Mouse (Mus musculus) hindbrain, embryonic 12.5 days (tissue): ENCODE measurements around the gene 9130213A22Rik. TPM values are rescaled to one million over a fixed set of nuclear protein-coding genes. Genes with fewer than 3 reads are reported as not detected.

Experiments
- ATAC-seq: fragments of 200-750 bp; cut with Nextera tagmentation; 2 replicates; pipeline ENCODE4 v1.8.0; 2017; ENCODE audit warnings: moderate TSS enrichment; ENCODE audit not compliant: low FRiP score
- H3K27ac ChIP-seq: fragments of 300-500 bp; sonication (generic); 2 replicates; pipeline ENCODE4 v1.5.1; 2016; ENCODE audit warnings: mild to moderate bottlenecking
- H3K27me3 ChIP-seq: fragments of 300-500 bp; sonication (generic); 2 replicates; pipeline ENCODE4 v1.6.1; 2016; ENCODE audit warnings: mild to moderate bottlenecking
- H3K36me3 ChIP-seq: fragments of 300-500 bp; sonication (generic); 2 replicates; pipeline ENCODE4 v1.6.1; 2016; ENCODE audit warnings: mild to moderate bottlenecking
- H3K4me1 ChIP-seq: fragments of 300-500 bp; sonication (generic); 2 replicates; pipeline ENCODE4 v1.6.1; 2016
- H3K4me2 ChIP-seq: fragments of 300-500 bp; sonication (generic); replicated peaks from 2 replicates; pipeline ENCODE4 v1.6.1; 2016; ENCODE audit warnings: mild to moderate bottlenecking
- H3K4me3 ChIP-seq: fragments of 300-500 bp; sonication (generic); 2 replicates; pipeline ENCODE4 v1.5.1; 2016; ENCODE audit warnings: mild to moderate bottlenecking
- H3K9ac ChIP-seq: fragments of 300-500 bp; sonication (generic); 2 replicates; pipeline ENCODE4 v1.6.1; 2016; ENCODE audit warnings: mild to moderate bottlenecking, moderate library complexity
- H3K9me3 ChIP-seq: fragments of 300-500 bp; sonication (generic); replicated peaks from 2 replicates; pipeline ENCODE4 v1.6.1; 2016; ENCODE audit warnings: mild to moderate bottlenecking
- WGBS: fragments of 180-500 bp; shearing (Covaris S2); methylation state at CpG from one replicate; pipeline ENCODE4 v1.1.7; 2016; 5-methylcytosine and 5-hydroxymethylcytosine counted together
- polyA plus RNA-seq: library from polyadenylated mRNA; unstranded; fragments of >200 nt; fragmentation: Nextera tagmentation; extraction: Ambion mirVana; gene quantifications from 2 replicates; pipeline ENCODE4 v1.2.1, GENCODE M21; 2016

9130213A22Rik gene
- polyA plus RNA-seq, 1 experiment from 2014 or later, result 0.26 TPM

DNA sequence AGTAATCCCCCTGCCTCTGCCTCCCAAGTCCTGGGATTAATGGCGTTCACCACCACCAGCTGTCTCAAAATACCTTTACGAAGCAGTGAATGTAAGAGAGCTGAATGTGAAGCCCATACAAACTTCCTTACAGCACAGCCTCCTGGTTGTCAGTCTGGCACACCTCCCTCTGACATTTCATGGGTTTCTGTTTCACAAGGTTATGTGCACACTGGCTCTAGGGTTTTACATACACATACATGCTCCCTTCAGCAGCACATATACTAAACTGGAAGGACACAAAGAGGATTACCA lies 47.7 kb downstream of the 9130213A22Rik start:
- Histone ChIP-seq H3K36me3 (no peaks in the 10 kb centered on the region), H3K27ac (no peak overlapping the region), H3K9ac (no peak overlapping the region), H3K9me3 (no peaks in the 10 kb centered on the region), H3K4me1 (peaks cover 21% of the 10 kb centered on the region), H3K4me2 (no peak overlapping the region), H3K27me3 (no peaks in the 10 kb centered on the region), H3K4me3 (no peak overlapping the region)
- 46% methylated on average over 2 of the region's 2 CpGs for WGBS
- no peak for ATAC-seq

DNA sequence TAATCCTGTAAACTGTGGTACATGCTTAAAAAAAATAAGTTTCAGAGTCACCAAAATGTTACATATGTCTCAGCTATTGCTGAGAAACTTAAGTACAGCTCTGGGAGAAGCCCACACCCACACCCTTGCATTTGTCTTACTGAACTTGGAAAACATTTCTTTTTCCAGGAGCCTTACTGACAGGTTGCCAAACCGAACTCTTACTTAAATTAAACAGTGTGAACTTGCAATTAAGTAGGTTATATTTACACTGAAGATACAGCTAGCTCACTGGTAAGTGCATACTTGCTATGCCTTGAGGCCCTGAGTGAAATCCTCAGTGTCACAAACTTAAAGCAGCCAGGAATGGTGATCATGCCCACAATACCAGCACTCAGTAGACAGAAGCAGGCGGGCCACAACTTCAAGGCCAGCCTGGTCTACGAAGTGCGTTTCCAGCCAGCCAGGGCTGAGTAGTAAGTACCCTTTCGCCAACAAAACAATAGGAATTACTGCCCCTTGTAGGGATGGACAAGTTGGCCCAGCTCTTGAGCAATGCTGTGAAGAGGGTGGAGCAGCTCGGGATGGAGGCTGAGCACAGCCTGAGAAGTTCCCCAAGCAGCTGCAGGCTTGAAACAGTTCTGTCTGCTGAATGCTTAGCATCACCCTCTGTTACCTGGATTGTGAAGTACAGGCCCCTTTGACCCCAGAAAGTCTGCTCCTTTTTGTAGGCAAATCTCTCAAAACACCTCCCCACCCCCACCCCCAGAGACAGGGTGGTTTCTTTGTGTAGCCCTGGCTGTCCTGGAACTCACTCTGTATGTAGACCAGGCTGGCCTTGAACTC lies 48.2 kb downstream of the 9130213A22Rik start:
- peaks cover 24% of the 10 kb centered on the region for H3K4me1 ChIP-seq
- WGBS, result 54% methylated on average over 6 of the region's 6 CpGs
- ATAC-seq, result no peak
- no peaks in the 10 kb centered on the region for H3K27me3 ChIP-seq
- H3K9ac ChIP-seq, result no peak overlapping the region
- H3K9me3 ChIP-seq, result no peaks in the 10 kb centered on the region
- H3K4me3 ChIP-seq, result no peak overlapping the region
- H3K27ac ChIP-seq, result peak overlapping the region; percentile 91
- H3K36me3 ChIP-seq, result no peaks in the 10 kb centered on the region
- H3K4me2 ChIP-seq, result no peak overlapping the region

DNA sequence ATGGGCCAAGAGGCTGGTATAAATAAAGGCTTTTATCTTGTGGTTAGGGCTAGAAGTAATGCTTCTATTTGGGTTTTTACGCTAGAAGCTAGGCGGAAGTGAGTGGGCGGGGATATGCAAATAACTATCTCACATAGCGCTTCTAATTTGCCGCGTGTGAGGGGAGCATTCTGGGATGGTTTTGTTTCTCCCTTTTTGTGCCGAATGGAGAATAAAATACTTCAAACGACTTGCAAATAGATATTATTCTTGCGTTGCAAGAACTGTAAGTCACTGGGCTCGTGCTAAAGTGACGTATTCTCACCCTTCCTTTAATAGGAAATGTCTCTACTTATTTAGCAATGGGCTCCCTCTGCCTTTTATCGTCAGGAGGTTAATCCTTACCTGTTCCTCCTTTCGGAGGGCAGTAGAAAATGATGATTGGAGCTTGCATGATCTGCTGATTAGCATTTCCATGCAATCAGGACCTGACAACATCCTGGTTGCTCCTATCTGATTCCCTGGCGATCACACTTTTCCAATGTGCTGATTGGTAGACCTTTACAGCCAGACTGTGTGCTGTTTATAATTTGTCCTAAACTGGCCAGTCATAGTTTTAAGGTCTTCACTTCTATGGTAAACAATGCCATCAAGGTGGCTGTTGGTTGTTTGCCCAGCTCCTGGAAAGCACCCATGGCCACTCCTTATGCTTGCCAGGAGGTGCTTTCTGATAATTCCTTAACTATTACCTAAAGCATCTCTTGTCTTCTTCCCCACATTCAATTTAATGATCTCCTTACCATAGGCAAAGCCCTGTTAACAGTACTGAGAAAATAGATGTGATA lies 49.1 kb downstream of the 9130213A22Rik start:
- Histone ChIP-seq H3K27me3 (no peaks in the 10 kb centered on the region), H3K36me3 (no peaks in the 10 kb centered on the region), H3K4me3 (peak overlapping the region; percentile 32), H3K9ac (peak overlapping the region; percentile 59), H3K4me1 (peaks cover 24% of the 10 kb centered on the region), H3K4me2 (peak overlapping the region; percentile 54), H3K27ac (peak overlapping the region; percentile 91), H3K9me3 (no peaks in the 10 kb centered on the region)
- under 1% methylated on average over 14 of the region's 14 CpGs for WGBS
- ATAC-seq, result peak; percentile 63

- H3K4me3 ChIP-seq, result peak overlapping the region; percentile 32
- 0 out of 2 replicates have a peak, but pooled peaks have one; percentile 4 for ATAC-seq
- H3K9me3 ChIP-seq, result no peaks in the 10 kb centered on the region
- H3K27me3 ChIP-seq, result no peaks in the 10 kb centered on the region
- peak overlapping the region; percentile 54 for H3K4me2 ChIP-seq
- H3K36me3 ChIP-seq, result no peaks in the 10 kb centered on the region
- WGBS, result 13% methylated on average over 9 of the region's 9 CpGs
- H3K4me1 ChIP-seq, result peaks cover 24% of the 10 kb centered on the region
- H3K9ac ChIP-seq, result peak overlapping the region; percentile 59
- peak overlapping the region; percentile 91 for H3K27ac ChIP-seq
These were observed 49.7 kb downstream of the 9130213A22Rik start for GRCm38 (mm10) chr11:69072666-69073064.

DNA sequence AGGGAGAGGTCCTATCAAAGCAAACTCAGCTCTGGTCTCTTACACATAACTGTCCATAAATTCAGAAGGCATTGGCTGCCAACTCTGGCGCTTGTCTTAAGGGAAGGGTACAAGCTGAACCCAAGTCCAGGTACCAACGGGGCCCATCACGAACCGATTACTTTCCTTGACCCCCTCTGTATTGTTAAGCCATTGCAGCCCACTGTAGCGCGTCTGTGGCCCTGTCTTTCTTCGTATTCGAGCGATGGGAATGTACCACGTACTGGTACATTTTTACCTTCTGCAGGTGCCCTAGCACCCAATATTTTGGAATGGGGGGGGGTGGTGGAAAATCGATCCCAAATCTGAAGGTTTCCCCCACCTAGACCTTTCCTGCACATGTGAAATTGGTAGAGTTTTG lies 50.2 kb downstream of the 9130213A22Rik start:
- no peaks in the 10 kb centered on the region for H3K9me3 ChIP-seq
- peak overlapping the region; percentile 32 for H3K4me3 ChIP-seq
- peak overlapping the region; percentile 59 for H3K9ac ChIP-seq
- no peaks in the 10 kb centered on the region for H3K27me3 ChIP-seq
- no peak for ATAC-seq
- WGBS, result 86% methylated on average over 11 of the region's 11 CpGs
- no peaks in the 10 kb centered on the region for H3K36me3 ChIP-seq
- H3K4me1 ChIP-seq, result peaks cover 25% of the 10 kb centered on the region
- H3K4me2 ChIP-seq, result peak overlapping the region; percentile 54
- peak overlapping the region; percentile 91 for H3K27ac ChIP-seq

- Histone ChIP-seq H3K4me3 (peak overlapping the region; percentile 52), H3K4me2 (peak overlapping the region; percentile 78), H3K9ac (peak overlapping the region; percentile 75), H3K9me3 (no peaks in the 10 kb centered on the region), H3K27me3 (no peaks in the 10 kb centered on the region), H3K27ac (peak overlapping the region; percentile 89), H3K36me3 (no peaks in the 10 kb centered on the region), H3K4me1 (peaks cover 33% of the 10 kb centered on the region)
- 22% methylated on average over 9 of the region's 9 CpGs for WGBS
- no peak for ATAC-seq
These were observed 51.1 kb downstream of the 9130213A22Rik start for GRCm38 (mm10) chr11:69071262-69071661.

GRCm38 (mm10) chr11:69070590-69071222 lies 51.7 kb downstream of the 9130213A22Rik start, which contains the start of gene Tmem107:
TSS of gene Tmem107 (plus strand) at chr11:69070806.
- no peaks in the 10 kb centered on the region for H3K36me3 ChIP-seq
- peaks cover 39% of the 10 kb centered on the region for H3K4me1 ChIP-seq
- peak within 1 kb of the TSS; percentile 78 for H3K4me2 ChIP-seq
- H3K27me3 ChIP-seq, result no peaks in the 10 kb centered on the region
- H3K4me3 ChIP-seq, result peak within 1 kb of the TSS; percentile 52
- H3K9me3 ChIP-seq, result no peaks in the 10 kb centered on the region
- WGBS, result under 1% methylated on average over 47 of the region's 47 CpGs
- ATAC-seq, result peak; percentile 87
- peak within 1 kb of the TSS; percentile 75 for H3K9ac ChIP-seq
- peak within 1 kb of the TSS; percentile 89 for H3K27ac ChIP-seq

GRCm38 (mm10) chr11:69070093-69070492 lies 52.3 kb downstream of the 9130213A22Rik start:
- WGBS, result under 1% methylated on average over 13 of the region's 13 CpGs
- Histone ChIP-seq H3K36me3 (no peaks in the 10 kb centered on the region), H3K27ac (peak overlapping the region; percentile 89), H3K27me3 (no peaks in the 10 kb centered on the region), H3K4me3 (peak overlapping the region; percentile 52), H3K4me1 (peaks cover 40% of the 10 kb centered on the region), H3K9me3 (no peaks in the 10 kb centered on the region), H3K4me2 (peak overlapping the region; percentile 78), H3K9ac (peak overlapping the region; percentile 75)
- no peak for ATAC-seq

Other genes starting within 250 kb of the 9130213A22Rik start
- 0.07 TPM in 1 of 2 replicates, not detected in the other for gene Rnf222, start 234.0 kb downstream of the 9130213A22Rik start, polyA plus RNA-seq
- 624 and 749 TPM in 2 replicates for gene Rpl26, start 221.0 kb downstream of the 9130213A22Rik start, polyA plus RNA-seq
- 0.36 TPM in 1 of 2 replicates, not detected in the other for gene Odf4, start 195.5 kb downstream of the 9130213A22Rik start, polyA plus RNA-seq
- 8.5 TPM in 2 replicates for gene Arhgef15, start 165.1 kb downstream of the 9130213A22Rik start, polyA plus RNA-seq
- 2.3 TPM in 2 replicates for gene Slc25a35, start 154.5 kb downstream of the 9130213A22Rik start, polyA plus RNA-seq
- 34.4 and 38.3 TPM in 2 replicates for gene Rangrf, start 147.4 kb downstream of the 9130213A22Rik start, polyA plus RNA-seq
- 27.8 and 31.0 TPM in 2 replicates for gene Pfas, start 114.1 kb downstream of the 9130213A22Rik start, polyA plus RNA-seq
- 64.8 and 66.4 TPM in 2 replicates for gene Ctc1, start 106.7 kb downstream of the 9130213A22Rik start, polyA plus RNA-seq
- 95.5 and 100 TPM in 2 replicates for gene Aurkb, start 76.9 kb downstream of the 9130213A22Rik start, polyA plus RNA-seq
- 15.8 and 16.6 TPM in 2 replicates for gene Borcs6, start 62.9 kb downstream of the 9130213A22Rik start, polyA plus RNA-seq
- 39.4 and 45.1 TPM in 2 replicates for gene Tmem107, start 51.8 kb downstream of the 9130213A22Rik start, polyA plus RNA-seq
- 140 and 159 TPM in 2 replicates for gene Vamp2, start 34.1 kb downstream of the 9130213A22Rik start, polyA plus RNA-seq
- 9.8 and 11.6 TPM in 2 replicates for gene Per1, start 27.4 kb downstream of the 9130213A22Rik start, polyA plus RNA-seq
- gene Hes7, start 2.2 kb downstream of the 9130213A22Rik start, polyA plus RNA-seq, result 0.25 and 0.49 TPM in 2 replicates
- gene Aloxe3, start 3.3 kb upstream of the 9130213A22Rik start, polyA plus RNA-seq, result 0.41 and 0.65 TPM in 2 replicates
- gene Alox12b, start 34.4 kb upstream of the 9130213A22Rik start, polyA plus RNA-seq, result 0.12 TPM in 2 replicates
- 0.06 and 0.07 TPM in 2 replicates for gene Alox8, start 75.3 kb upstream of the 9130213A22Rik start, polyA plus RNA-seq
- gene Gucy2e, start 114.4 kb upstream of the 9130213A22Rik start, polyA plus RNA-seq, result 0.04 and 0.13 TPM in 2 replicates
- gene Cntrob, start 201.2 kb upstream of the 9130213A22Rik start, polyA plus RNA-seq, result 30.2 and 37.0 TPM in 2 replicates
- gene Trappc1, start 201.4 kb upstream of the 9130213A22Rik start, polyA plus RNA-seq, result 165 and 191 TPM in 2 replicates
- 5.0 and 5.4 TPM in 2 replicates for gene Kcnab3, start 203.7 kb upstream of the 9130213A22Rik start, polyA plus RNA-seq
- gene Rnf227, start 217.9 kb upstream of the 9130213A22Rik start, polyA plus RNA-seq, result 49.0 and 54.6 TPM in 2 replicates
- gene Chd3, start 246.8 kb upstream of the 9130213A22Rik start, polyA plus RNA-seq, result 93.4 and 97.6 TPM in 2 replicates